Mouse (Mus musculus) heart, postnatal 25 days (tissue): ENCODE measurements around the gene Tox2. TPM values are rescaled to one million over a fixed set of nuclear protein-coding genes. Genes with fewer than 3 reads are reported as not detected.

Experiments used
- DNase-seq: peaks from one replicate; pipeline ENCODE4 v3.0.0; 2022; ENCODE audit warnings: low spot score
- intact Hi-C: fragments of 180-260 bp; cut with DNase I; formaldehyde crosslinking; loops from one replicate; pipeline ENCODE4 v1.15.1; 2025
- total RNA-seq, 2 experiments: library from RNA; stranded (reverse); gene quantifications; 2 replicates each; pipeline ENCODE4 v1.2.3; 2021

Gene Tox2
- total RNA-seq, 2 experiments from 2014 or later, result 1.3 to 2.0 TPM

DNA sequence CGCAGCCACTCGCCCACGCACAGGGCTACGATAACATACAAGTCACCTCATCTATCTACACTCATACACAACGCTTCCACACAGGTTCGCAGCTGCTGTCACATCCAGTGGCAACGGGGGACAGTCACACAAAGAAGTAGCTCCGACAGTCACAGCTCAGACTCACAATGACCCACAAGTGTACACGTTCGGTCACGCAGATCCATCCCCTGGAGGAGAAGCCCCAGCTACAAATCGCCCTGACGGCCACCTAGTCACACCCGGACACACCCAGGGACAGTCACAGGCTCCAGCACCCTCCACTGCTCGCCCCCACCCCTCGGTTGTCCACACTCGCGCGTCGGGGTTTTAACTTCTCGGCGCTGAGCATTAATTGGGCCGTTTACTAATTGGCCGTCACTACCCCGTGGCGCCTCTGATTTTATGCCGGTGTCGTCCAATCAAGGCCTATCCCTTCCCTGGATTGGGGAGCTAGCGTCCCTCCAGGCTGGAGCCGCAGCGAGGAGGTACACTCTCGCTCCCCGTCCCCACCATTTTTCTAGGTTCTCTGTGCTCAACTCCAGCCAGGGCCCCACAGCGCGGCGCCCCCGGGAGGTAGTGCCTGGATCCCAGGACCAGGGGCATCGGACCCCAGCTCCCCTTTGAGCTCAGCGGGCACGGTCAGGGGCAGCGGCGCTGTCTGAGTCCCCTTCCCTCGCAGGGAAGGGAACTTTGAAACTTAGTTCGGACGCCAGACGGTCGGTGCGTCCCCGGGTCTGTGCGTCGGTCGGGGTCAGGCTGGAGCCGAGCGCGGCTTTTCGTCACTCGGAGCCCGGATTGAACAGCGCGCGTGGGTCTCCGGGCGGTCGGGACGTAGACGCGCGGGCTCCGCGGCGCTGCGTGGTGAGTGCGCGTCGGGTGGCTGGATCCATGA, 966 bp downstream of the Tox2 start:
- intact Hi-C loops, result loop anchor here (5.0 kb wide), 1 partner anchor 83 kb away; no protein-coding TSS in a partner anchor
- no peak for DNase-seq

GRCm38 (mm10) chr2:163204548-163205261, 1.8 kb downstream of the Tox2 start:
- intact Hi-C loops, result loop anchor here (5.0 kb wide), 1 partner anchor 83 kb away; no protein-coding TSS in a partner anchor
- DNase-seq, result no peak

DNA sequence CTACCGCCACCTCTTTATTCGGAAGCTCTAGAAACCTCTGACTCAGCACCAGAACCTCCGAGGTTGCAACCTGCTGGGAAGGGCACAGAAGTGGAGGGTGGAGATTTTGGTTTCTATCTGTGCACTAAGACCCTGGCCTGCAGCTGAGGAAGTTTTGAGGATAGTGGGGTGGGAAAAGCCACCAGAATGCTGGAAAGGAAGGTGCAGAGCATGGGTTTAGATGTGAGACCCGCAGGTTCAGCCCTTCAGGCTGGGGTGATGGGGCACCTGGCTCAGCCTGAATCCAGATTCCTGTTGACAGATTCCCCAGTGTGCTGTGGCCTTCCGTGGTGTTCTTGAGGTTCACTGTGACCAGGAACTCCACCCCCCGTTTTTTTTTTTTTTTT, 2.3 kb downstream of the Tox2 start:
- intact Hi-C loops, result no loop called here
- DNase-seq, result no peak

GRCm38 (mm10) chr2:163205737-163206490, 3.0 kb downstream of the Tox2 start:
- no peak for DNase-seq
- intact Hi-C loops, result no loop called here

DNA sequence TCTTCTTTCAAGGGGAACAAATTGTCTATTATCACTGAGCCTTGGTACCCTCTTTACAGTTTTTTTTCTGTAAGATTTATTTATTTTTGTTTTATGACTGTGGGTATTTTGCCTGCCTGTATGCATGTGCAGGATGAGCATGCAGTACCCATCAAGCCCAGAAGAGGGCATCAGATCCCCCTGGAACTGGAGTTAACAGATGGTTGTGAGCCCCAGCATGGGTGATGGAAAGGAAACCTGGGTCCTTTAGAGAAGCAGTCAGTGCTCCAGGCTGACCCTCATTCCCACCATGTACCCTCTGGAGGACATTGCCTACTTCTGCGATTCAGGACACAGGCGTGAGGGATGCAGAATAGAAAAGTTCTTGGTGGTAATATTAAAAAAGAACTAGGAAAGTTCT, 4.4 kb downstream of the Tox2 start:
- DNase-seq, result no peak
- intact Hi-C loops, result no loop called here

- intact Hi-C loops, result no loop called here
- DNase-seq, result no peak
These were observed 6.2 kb downstream of the Tox2 start for GRCm38 (mm10) chr2:163209139-163209538.

DNA sequence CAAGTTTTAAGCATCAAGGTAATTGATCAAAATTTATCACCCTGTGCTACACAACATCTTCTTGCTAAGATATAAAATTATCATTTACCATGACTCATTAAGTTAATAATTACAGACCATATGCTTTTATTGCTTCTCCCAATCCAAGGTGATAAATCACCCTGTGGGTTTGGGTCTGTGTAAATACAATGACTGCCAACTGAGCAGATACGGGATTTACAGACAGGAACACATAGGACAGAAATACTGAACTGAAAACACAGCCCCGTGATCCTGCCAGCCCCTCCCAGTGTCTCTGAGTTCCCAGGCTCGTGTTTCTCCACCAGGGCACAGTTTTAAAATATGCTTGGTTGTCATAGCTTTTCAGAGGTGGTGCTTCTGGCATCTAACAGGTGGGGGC, 10.2 kb downstream of the Tox2 start:
- DNase-seq, result no peak
- intact Hi-C loops, result no loop called here

- no peak for DNase-seq
- intact Hi-C loops, result no loop called here
These were observed 15.2 kb downstream of the Tox2 start for GRCm38 (mm10) chr2:163218095-163218494.

GRCm38 (mm10) chr2:163218571-163218970, 15.6 kb downstream of the Tox2 start:
- no peak for DNase-seq
- intact Hi-C loops, result no loop called here

GRCm38 (mm10) chr2:163219447-163219846, 16.5 kb downstream of the Tox2 start:
- intact Hi-C loops, result no loop called here
- no peak for DNase-seq

DNA sequence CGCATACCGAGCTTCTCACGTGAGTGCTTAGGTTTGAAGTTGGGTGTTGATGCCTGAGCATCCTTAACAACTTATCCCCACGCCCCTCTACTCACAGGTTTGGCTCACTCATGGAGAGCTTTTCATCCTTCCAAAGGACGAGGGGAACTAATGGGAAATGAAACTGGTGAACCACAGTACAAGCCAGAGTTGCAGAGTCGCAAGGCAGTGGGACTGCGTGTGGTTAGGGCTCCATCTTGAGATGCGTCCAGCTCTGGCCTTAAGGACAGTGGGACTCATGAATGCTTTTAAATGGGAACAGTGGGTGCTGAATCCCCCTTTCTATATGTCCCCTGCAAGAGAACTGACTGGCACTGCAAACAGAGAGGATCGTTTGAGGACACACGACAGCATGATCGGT, 17.8 kb downstream of the Tox2 start:
- no peak for DNase-seq
- intact Hi-C loops, result no loop called here

DNA sequence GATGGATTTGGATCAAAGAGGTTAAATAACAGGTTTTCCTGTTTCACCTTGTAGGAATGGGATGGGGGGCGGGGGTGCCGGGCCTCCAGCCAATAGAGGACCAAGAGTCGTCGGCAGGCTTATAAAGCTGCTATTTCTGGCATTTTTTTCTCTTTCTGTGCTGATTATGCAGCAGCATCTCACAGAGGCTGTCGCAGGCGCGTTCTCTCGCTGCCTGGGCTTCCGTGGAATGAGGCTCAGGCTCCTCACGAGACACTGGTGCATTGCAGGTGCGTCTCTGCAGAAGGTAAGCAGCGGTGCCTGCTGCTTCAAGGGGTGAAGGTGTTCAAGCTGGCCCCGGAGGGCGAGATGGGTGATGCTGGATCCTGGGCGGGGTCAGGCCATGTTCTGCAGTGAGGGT, 22.4 kb downstream of the Tox2 start:
- intact Hi-C loops, result no loop called here
- DNase-seq, result no peak

DNA sequence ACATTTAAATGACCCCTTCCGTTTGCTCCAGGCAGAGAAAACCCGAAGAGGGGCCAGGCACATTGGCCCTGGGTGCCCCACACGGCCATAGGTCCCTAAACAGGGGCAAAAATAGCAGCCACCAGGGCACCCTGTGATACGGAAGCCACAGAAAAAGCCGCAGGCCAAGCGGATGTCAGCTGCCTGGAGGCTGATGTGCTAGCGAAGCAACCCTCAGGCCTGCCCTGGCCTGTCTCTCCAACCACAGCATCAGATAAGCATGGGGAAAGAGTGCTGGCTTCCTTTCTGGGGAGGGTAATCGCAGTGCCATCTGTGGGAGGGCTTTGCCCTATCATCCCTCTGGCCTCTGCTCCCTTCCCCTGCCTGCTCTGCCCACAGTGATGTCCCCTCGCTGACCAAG, 26.1 kb downstream of the Tox2 start:
- intact Hi-C loops, result no loop called here
- DNase-seq, result no peak

GRCm38 (mm10) chr2:163231781-163232534, 29.0 kb downstream of the Tox2 start:
- no peak for DNase-seq

DNA sequence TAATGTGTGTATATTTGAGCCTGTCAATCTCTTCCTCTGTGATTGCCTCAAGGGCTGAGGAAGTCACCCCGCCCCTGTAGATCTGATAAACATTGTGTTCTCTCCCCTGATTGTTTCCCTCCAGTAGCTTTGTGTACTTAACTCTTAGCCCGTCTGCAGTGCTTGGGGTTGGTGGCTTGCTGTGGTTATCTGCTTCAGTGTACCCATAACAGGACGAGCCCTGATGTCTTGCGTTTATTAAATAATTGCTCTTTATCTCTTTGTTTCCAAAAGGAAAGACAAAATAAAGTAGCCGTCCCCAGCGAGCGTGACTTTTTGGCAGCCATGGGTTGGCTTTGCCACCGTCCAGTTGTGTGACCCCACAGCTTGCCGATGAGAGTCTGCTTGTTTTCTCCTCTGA, 30.7 kb downstream of the Tox2 start:
- DNase-seq, result no peak
- intact Hi-C loops, result no loop called here

More at GRCm38 (mm10) chr2:163231781-163232534, 29.0 kb downstream of the Tox2 start:
- intact Hi-C loops, result no loop called here

DNA sequence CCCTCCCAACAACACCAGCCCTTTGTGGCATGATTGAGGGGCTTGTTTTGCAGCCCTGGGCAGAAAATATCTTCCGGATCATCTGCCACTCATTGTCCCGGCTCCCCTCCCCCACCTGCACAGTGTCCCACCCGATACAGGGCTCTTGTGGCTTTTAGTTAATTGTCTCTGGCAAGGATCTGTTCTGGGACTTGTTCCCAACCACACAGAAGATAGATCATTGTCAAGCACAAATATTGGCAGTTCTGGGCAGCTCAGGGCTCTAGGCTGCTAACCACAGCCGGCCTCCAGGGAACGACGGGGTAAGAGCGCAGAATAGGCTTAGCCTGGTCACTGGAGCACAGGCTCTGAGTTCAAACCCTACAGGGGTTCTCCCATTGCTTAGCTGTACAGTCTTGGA, 33.1 kb downstream of the Tox2 start:
- no peak for DNase-seq
- intact Hi-C loops, result no loop called here

DNA sequence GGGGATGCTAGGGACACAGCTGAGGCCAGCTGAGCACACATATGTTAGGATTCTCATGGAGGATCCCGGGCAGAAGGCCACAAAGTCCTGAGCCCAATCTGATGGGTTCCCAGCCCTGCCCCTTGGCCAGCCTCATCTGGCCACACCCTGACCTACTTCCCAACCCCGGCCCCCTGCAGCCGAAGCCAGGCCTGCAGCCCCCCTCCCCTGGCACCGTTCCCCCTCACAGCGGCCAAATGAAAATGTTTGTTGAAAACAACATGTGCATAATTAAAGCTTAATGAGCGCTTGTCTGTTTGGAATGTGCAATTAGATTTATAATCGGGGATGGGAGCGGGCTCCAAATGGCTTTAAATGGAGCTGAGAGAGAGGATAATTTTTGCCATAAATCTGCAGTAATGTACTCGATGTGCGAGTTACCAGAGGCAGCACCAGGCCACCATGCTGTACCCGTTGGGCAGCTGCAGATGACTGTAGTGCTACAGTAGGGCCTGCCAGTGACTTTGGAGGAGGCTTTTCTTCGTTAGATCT, 35.1 kb downstream of the Tox2 start:
- intact Hi-C loops, result no loop called here

DNA sequence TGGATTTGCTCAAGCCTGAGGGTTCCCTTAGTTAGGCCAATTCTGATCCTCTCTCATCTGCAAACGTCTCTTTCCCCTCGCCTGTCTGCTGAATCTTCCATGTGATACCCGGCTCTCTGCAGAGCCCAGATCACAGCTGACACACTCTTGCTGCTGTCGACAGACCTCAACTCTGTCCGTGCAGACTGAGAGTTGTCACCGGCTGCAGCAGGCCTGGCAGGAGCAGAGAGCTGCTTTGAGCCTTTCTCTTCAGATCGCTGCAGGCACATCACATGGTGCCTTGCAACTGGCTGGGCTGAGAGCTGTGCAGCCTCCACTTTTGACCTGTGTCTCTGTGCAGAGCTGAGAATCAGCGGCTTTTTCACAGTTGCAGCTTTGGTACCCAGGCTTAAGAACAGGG, 37.0 kb downstream of the Tox2 start:
- DNase-seq, result no peak
- intact Hi-C loops, result no loop called here

More for the DNA sequence above, 35.1 kb downstream of the Tox2 start:
- DNase-seq, result no peak

- intact Hi-C loops, result no loop called here
- DNase-seq, result no peak
These were observed 38.9 kb downstream of the Tox2 start for GRCm38 (mm10) chr2:163241867-163242266.
